Mouse (Mus musculus) Patski (cell line): ENCODE measurements at regions not wholly inside any gene's neighbourhood (a gene's known extent, or its start where the extent isn't known, plus 50 kb on each side); places are given as distances from the start of the nearest gene placed in this dataset.

Experiments used
- ATAC-seq: fragments of 100-300 bp; one replicate; pipeline ENCODE4 v1.8.0; 2021
- CTCF ChIA-PET: fragments of 350-600 bp; sonication (Branson Sonifier 250); formaldehyde crosslinking; loops from one replicate; lab custom pipeline; 2022; ENCODE audit warnings: inconsistent platforms; lab: Charles Lee
- POLR2A ChIA-PET: fragments of 350-600 bp; sonication (Branson Sonifier 250); formaldehyde crosslinking; loops from one replicate; lab custom pipeline; 2022; ENCODE audit warnings: antibody characterized with exemption, inconsistent platforms; lab: Charles Lee
- DNase-seq: peaks from one replicate; pipeline ENCODE4 v3.0.0-alpha.2; 2011; ENCODE audit warnings: low read depth, low spot score
- H3K27me3 ChIP-seq: fragments of 371-371 bp; one replicate; pipeline ENCODE4 v1.5.1; 2021
- CTCF ChIP-seq: fragments of 100-300 bp; IDR thresholded peaks from one replicate; pipeline ENCODE4 v1.5.1; 2021
- in situ Hi-C: fragments of 300-500 bp; cut with MboI; formaldehyde crosslinking; loops from 3 replicates; pipeline ENCODE4 v1.11.1; 2018; ENCODE audit warnings: low pct_unique_long_range_greater_than_20kb, mixed read lengths

DNA sequence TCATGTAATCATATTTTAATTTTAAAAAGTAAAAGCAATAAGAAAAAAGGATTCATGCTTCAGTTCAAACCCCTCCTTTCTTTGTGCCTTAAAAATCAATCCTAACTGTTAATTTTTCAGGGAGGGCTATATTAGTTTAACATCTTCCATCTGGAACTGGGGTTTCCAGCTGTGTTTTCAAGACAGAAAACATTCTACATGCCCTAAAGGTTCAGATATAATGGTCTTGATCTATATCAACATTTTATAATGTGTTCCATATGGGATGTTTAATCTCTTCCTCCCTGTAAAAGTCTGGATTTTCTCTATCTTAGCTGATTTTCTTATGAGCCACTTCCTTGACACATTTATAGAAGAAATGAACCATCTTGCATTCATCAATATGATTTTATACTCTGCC, 205.9 kb upstream of the Grm7 start:
- no peaks in the 10 kb centered on the region for H3K27me3 ChIP-seq
- ATAC-seq (no peak), DNase-seq (no peak)
- POLR2A ChIA-PET, result no interaction called here
- no peak for TF ChIP-seq CTCF
- CTCF ChIA-PET, result no interaction called here
- in situ Hi-C loops, result no loop called here

GRCm38 (mm10) chr6:110463370-110463769, 182.0 kb upstream of the Grm7 start:
- ATAC-seq, result no peak
- in situ Hi-C loops, result no loop called here
- DNase-seq, result no peak
- CTCF ChIA-PET, result no interaction called here
- POLR2A ChIA-PET, result no interaction called here
- TF ChIP-seq CTCF, result no peak
- no peaks in the 10 kb centered on the region for H3K27me3 ChIP-seq

- no peaks in the 10 kb centered on the region for H3K27me3 ChIP-seq
- in situ Hi-C loops, result no loop called here
- CTCF ChIA-PET, result interaction anchor here (0.6 kb wide), 1 partner anchor 77 kb away, joined by 3 read pairs; no protein-coding TSS in a partner anchor
- POLR2A ChIA-PET, result no interaction called here
- TF ChIP-seq CTCF, result no peak
- DNase-seq (no peak), ATAC-seq (no peak)
These were observed 177.7 kb upstream of the Grm7 start for GRCm38 (mm10) chr6:110467661-110468060.

GRCm38 (mm10) chr6:110505861-110506260, 139.5 kb upstream of the Grm7 start:
- in situ Hi-C loops, result no loop called here
- ChIA-PET POLR2A (no interaction called here), CTCF (no interaction called here)
- H3K27me3 ChIP-seq, result no peaks in the 10 kb centered on the region
- DNase-seq, result no peak
- no peak for ATAC-seq
- TF ChIP-seq CTCF, result no peak

DNA sequence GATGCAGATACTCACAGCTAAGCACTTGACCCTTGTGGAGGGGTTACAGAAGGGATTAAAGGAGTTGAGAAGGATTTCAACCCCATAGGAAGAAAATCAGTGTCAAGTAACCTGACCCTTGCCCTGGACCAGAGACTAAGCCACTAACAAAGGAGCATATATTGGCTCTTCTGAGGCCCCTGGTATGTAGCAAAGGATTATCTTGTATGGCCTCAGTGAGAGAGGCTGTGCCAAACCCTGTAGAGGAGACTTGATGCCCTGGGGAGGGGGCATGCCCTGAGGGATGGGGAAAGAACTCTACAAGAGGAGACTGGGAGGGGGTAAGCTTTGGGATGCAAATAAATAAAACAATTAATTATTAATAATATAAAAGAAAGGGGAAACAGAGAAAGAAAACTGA, 134.9 kb upstream of the Grm7 start:
- no peak for DNase-seq
- no peak for TF ChIP-seq CTCF
- ChIA-PET CTCF (no interaction called here), POLR2A (no interaction called here)
- in situ Hi-C loops, result no loop called here
- no peaks in the 10 kb centered on the region for H3K27me3 ChIP-seq
- ATAC-seq, result no peak

GRCm38 (mm10) chr6:110538731-110539191, 106.6 kb upstream of the Grm7 start:
- DNase-seq, result no peak
- no peak for TF ChIP-seq CTCF
- POLR2A ChIA-PET, result no interaction called here
- no peak for ATAC-seq
- CTCF ChIA-PET, result no interaction called here
- in situ Hi-C loops, result no loop called here
- no peaks in the 10 kb centered on the region for H3K27me3 ChIP-seq

DNA sequence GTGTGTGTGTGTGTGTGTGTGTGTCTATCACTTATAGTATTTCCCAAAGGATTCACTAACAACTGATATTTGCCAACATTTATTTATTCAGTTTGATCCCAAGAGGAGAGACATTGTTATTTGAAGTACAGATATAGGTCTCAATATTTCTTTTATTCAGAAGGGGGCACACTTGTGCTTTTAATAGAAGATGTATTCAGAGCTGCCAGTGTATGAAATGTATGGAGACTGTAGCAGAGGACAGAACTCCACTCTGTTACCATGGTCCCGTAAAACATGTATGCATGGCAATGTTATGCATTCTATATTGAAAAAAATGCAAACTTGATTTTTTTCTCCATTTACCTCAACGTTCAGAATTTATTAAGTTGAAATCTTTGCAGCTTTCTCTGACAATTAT, 99.8 kb upstream of the Grm7 start:
- TF ChIP-seq CTCF, result no peak

GRCm38 (mm10) chr6:110554847-110555246, 90.5 kb upstream of the Grm7 start:
- TF ChIP-seq CTCF, result no peak
- CTCF ChIA-PET, result no interaction called here
- POLR2A ChIA-PET, result no interaction called here
- ATAC-seq (no peak), DNase-seq (no peak)
- in situ Hi-C loops, result no loop called here
- no peaks in the 10 kb centered on the region for H3K27me3 ChIP-seq

More for the DNA sequence above, 99.8 kb upstream of the Grm7 start:
- ChIA-PET CTCF (no interaction called here), POLR2A (no interaction called here)
- in situ Hi-C loops, result no loop called here
- H3K27me3 ChIP-seq, result no peaks in the 10 kb centered on the region
- DNase-seq (no peak), ATAC-seq (no peak)

DNA sequence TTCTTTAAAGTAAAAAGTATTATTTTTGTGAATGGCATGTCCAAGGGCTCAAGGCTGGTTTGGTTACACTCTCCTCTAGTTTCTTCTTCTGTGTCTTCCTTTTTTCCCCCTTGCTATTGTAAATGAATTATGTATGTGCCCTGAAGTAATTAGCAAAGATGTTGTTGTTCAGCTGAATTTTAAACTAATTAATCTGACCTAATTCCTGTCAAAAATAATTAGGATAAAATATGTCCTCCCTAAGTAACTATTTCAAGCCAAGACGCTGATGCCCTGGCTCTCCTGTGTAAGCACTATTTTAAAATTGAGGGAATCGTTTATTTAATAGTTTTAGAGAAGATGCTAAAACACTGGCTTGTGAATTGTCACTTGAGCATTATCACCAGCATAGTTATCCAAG, 85.7 kb upstream of the Grm7 start:
- TF ChIP-seq CTCF, result no peak
- H3K27me3 ChIP-seq, result no peaks in the 10 kb centered on the region
- ChIA-PET POLR2A (no interaction called here), CTCF (interaction anchor here (1.2 kb wide), 1 partner anchor 13 kb away, joined by 3 read pairs; no protein-coding TSS in a partner anchor)
- DNase-seq (no peak), ATAC-seq (no peak)
- in situ Hi-C loops, result no loop called here

- in situ Hi-C loops, result no loop called here
- ATAC-seq (no peak), DNase-seq (no peak)
- H3K27me3 ChIP-seq, result no peaks in the 10 kb centered on the region
- POLR2A ChIA-PET, result no interaction called here
- TF ChIP-seq CTCF, result no peak
- CTCF ChIA-PET, result interaction anchor here (1.2 kb wide), 1 partner anchor 12 kb away, joined by 3 read pairs; no protein-coding TSS in a partner anchor
These were observed 85.0 kb upstream of the Grm7 start for GRCm38 (mm10) chr6:110560426-110560825.

DNA sequence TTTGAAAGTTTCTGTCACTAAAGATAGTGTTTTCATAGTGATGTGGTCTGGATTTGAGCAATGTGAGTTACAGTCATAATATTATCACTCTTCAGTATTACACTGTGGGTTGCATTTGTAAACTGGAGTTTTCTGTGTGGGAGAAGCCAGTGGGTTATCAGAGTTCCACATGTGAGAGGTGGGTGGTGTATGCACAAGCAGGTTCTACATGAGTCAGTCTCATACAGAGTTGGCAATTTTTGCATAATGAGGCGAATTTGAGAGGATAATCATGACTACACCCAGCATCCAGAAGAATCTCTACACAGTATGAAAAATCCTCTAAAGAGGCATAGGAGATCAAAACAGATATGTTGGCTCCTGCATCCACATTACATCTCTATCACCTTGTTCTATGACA, 68.2 kb upstream of the Grm7 start:
- in situ Hi-C loops, result no loop called here
- ChIA-PET POLR2A (no interaction called here), CTCF (no interaction called here)
- ATAC-seq, result no peak
- DNase-seq, result no peak
- TF ChIP-seq CTCF, result no peak
- no peaks in the 10 kb centered on the region for H3K27me3 ChIP-seq
